Mouse (Mus musculus) kidney, postnatal 0 days (tissue): ENCODE data around the gene Golga2. TPM values are rescaled to one million over a fixed set of nuclear protein-coding genes. Genes with fewer than 3 reads are reported as not detected.

Experiments
- ATAC-seq: fragments of 200-750 bp; cut with Nextera tagmentation; replicated peaks from 2 replicates; pipeline ENCODE4 v1.8.0; 2017; ENCODE audit warnings: low read depth, moderate number of reproducible peaks, moderate TSS enrichment, moderate library complexity; ENCODE audit not compliant: low FRiP score
- DNase-seq: peaks from one replicate; pipeline ENCODE4 v3.0.0-alpha.2; 2016; ENCODE audit warnings: low spot score
- H3K27ac ChIP-seq: fragments of 300-500 bp; sonication (generic); 2 replicates; pipeline ENCODE4 v1.5.1; 2014; ENCODE audit warnings: mild to moderate bottlenecking
- H3K27me3 ChIP-seq: fragments of 300-500 bp; sonication (generic); 2 replicates; pipeline ENCODE4 v1.6.1; 2014; ENCODE audit warnings: low read length, mixed read lengths; ENCODE audit not compliant: insufficient read depth
- H3K36me3 ChIP-seq: fragments of 300-500 bp; sonication (generic); 2 replicates; pipeline ENCODE4 v1.6.1; 2014; ENCODE audit warnings: low read length, mixed read lengths; ENCODE audit not compliant: insufficient read depth
- H3K4me1 ChIP-seq: fragments of 300-500 bp; sonication (generic); replicated peaks from 2 replicates; pipeline ENCODE4 v1.6.1; 2014; ENCODE audit warnings: antibody characterized with exemption, low read length, mixed read lengths; ENCODE audit not compliant: insufficient read depth
- H3K4me2 ChIP-seq: fragments of 300-500 bp; sonication (generic); 2 replicates; pipeline ENCODE4 v1.6.1; 2014; ENCODE audit warnings: mild to moderate bottlenecking, low read length, moderate library complexity, mixed read lengths
- H3K4me3 ChIP-seq: fragments of 300-500 bp; sonication (generic); replicated peaks from 2 replicates; pipeline ENCODE4 v1.5.1; 2014; ENCODE audit warnings: low read depth, low read length
- H3K9ac ChIP-seq: fragments of 300-500 bp; sonication (generic); 2 replicates; pipeline ENCODE4 v1.6.1; 2014; ENCODE audit warnings: low read depth, low read length
- H3K9me3 ChIP-seq: fragments of 300-500 bp; sonication (generic); replicated peaks from 2 replicates; pipeline ENCODE4 v1.6.1; 2016; ENCODE audit warnings: low read length, inconsistent platforms, mixed read lengths
- CTCF ChIP-seq: IDR thresholded peaks from 2 replicates; pipeline ENCODE4 v1.5.1; 2016; ENCODE audit warnings: antibody characterized with exemption, low read depth, mild to moderate bottlenecking, moderate library complexity
- WGBS: fragments of 180-500 bp; shearing (Covaris S2); extraction: QIAGEN DNeasy Blood & Tissue Kit; methylation state at CpG from one replicate; pipeline ENCODE4 v1.1.7; 2014; 5-methylcytosine and 5-hydroxymethylcytosine counted together
- microRNA-seq: library from miRNA; unstranded; fragments of <30 nt; microRNA quantifications from one replicate; pipeline ENCODE4, GENCODE M21; 2016
- polyA plus RNA-seq: library from polyadenylated mRNA; unstranded; fragments of >200 nt; fragmentation: Nextera tagmentation; extraction: Ambion mirVana; gene quantifications from 2 replicates; pipeline ENCODE4 v1.2.1, GENCODE M21; 2015

Gene Golga2
- polyA plus RNA-seq, 1 experiment from 2014 or later: 17.2 TPM

GRCm38 (mm10) chr2:32351471-32351961 lies 64.3 kb downstream of the Golga2 start:
- DNase-seq (no peak), ATAC-seq (no peak)
- no peaks in the 10 kb centered on the region for H3K36me3 ChIP-seq
- WGBS: 61% methylated on average over 9 of the region's 9 CpGs
- no peak overlapping the region; the same call in 1 of the 2 replicates for H3K4me2 ChIP-seq
- H3K27ac ChIP-seq: no peak overlapping the region
- TF ChIP-seq CTCF: no peak
- H3K4me3 ChIP-seq: no peak overlapping the region
- H3K4me1 ChIP-seq: no peaks in the 10 kb centered on the region; the same call in 1 of the 2 replicates
- no peaks in the 10 kb centered on the region for H3K9me3 ChIP-seq
- H3K9ac ChIP-seq: no peak overlapping the region
- no peaks in the 10 kb centered on the region for H3K27me3 ChIP-seq

DNA sequence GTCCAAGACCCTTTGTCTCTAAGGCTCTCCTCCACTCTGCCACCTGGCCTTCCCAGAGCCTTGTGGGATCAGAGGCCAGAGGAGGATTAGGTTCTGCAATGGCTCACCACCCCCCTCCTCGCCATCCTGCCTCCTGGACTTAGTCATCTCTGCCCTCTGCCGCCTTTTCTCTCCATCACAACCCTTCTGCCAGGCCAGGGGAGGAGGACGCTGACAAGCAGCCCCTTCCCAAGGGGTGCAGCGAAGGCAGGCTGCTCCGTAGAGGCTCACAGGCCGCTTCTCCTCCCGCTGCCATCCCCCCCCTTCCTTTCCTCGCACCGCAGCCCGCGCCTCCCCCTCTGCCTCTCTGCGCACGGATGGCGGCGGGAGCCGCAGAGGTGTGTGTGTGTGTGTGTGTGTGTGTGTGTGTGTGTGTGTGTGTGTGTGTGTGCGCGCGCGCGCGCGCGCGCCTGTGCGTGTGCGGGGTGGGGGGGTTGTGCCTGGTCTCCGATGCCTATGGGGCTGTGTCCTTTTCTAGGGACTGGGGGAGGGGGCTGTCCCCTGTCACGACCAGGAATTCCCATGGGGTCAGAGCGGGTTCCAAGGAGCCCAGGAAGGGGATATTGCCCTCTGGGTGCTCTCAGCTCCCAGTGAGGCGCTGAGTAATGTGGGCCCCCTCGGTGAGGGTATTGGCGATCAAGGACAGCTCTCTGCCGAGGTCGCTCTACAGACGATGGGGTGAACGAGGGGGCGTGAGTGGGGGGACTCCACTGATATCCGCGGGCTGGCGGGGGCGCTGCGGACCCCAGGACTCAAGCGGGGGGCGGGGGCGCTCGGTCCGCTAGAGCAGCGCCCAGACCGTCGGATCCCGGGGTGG lies 65.2 kb downstream of the Golga2 start, which contains the start of gene Ciz1:
Gene Ciz1 (plus strand): TSS at position 177 of the 856 bp plus-strand sequence.
- peak within 1 kb of the TSS; percentile 67 for H3K9ac ChIP-seq
- peak within 1 kb of the TSS; percentile 99 for H3K4me2 ChIP-seq
- peak within 1 kb of the TSS; percentile 60 for H3K4me3 ChIP-seq
- H3K9me3 ChIP-seq: no peaks in the 10 kb centered on the region
- peak; percentile 23; the same call in 1 of the 2 replicates for ATAC-seq
- WGBS: 2% methylated on average over 48 of the region's 52 CpGs
- H3K27me3 ChIP-seq: no peaks in the 10 kb centered on the region
- TF ChIP-seq CTCF: no peak
- no peaks in the 10 kb centered on the region for H3K36me3 ChIP-seq
- DNase-seq: peak; percentile 44
- no peaks in the 10 kb centered on the region; the same call in 1 of the 2 replicates for H3K4me1 ChIP-seq
- H3K27ac ChIP-seq: no peak within 1 kb of the TSS

DNA sequence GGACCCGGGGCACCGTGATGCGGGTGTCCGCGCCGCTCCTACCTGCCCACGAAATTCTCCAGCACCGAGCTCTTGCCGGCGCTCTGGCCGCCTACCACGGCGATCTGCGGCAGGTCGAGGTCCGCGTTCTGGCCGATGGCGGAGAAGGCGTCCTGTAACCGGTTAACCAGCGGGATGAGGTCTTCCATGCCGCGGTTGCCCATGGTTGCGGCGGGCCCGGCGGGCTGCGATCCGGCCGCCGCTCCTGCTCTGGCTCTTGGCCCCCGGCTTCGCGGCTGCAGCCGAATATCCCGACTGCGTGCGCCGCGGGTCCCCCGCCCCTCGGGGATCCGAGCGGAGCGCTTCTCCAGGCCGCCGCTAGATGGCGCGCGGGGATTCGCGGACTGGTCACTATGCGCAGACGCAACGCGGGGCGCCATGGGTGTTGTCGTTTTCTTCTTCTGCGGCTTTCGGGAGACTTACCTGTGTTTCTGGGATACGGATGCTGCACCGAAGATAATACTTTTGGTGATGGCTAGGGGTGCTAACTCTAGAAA lies 65.9 kb downstream of the Golga2 start, which contains the start of gene Dnm1:
Gene Dnm1 (minus strand): TSS at position 332 of the 536 bp plus-strand sequence.
- Histone ChIP-seq H3K4me2 (peak within 1 kb of the TSS; percentile 99), H3K4me3 (peak within 1 kb of the TSS; percentile 60), H3K4me1 (no peaks in the 10 kb centered on the region; the same call in 1 of the 2 replicates), H3K36me3 (no peaks in the 10 kb centered on the region), H3K27me3 (no peaks in the 10 kb centered on the region), H3K9me3 (no peaks in the 10 kb centered on the region), H3K27ac (no peak within 1 kb of the TSS), H3K9ac (peak within 1 kb of the TSS; percentile 67)
- under 1% methylated on average over 63 of the region's 63 CpGs for WGBS
- ATAC-seq: peak; percentile 59; the same call in 1 of the 2 replicates
- DNase-seq: peak; percentile 92
- TF ChIP-seq CTCF: peak; percentile 97

DNA sequence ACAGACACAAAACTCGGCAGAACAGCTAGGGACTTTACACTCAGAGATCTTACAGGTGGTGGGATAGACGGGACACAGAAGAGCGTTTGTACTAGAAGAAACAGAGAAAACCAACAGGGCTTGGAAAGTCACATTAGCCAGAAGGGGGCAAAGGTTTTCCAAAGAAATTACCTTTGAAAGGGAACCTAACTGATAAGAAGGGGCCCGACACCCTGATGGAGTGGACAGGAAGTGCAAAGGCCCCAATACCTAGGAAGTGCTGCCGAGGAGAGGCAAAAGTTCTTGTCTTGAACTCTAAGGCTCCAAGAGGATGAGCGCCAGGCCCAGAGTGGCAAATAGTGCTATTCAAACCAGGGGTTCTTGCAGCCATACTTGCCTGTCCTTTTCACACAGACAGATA lies 66.7 kb downstream of the Golga2 start:
- no peak for DNase-seq
- no peaks in the 10 kb centered on the region for H3K9me3 ChIP-seq
- ATAC-seq: no peak
- H3K9ac ChIP-seq: no peak overlapping the region
- TF ChIP-seq CTCF: no peak
- 65% methylated on average over 6 of the region's 6 CpGs for WGBS
- no peaks in the 10 kb centered on the region; the same call in 1 of the 2 replicates for H3K4me1 ChIP-seq
- H3K27me3 ChIP-seq: no peaks in the 10 kb centered on the region
- no peaks in the 10 kb centered on the region for H3K36me3 ChIP-seq
- H3K27ac ChIP-seq: no peak overlapping the region
- no peak overlapping the region; the same call in 1 of the 2 replicates for H3K4me2 ChIP-seq
- H3K4me3 ChIP-seq: no peak overlapping the region; the same call in 1 of the 2 replicates

DNA sequence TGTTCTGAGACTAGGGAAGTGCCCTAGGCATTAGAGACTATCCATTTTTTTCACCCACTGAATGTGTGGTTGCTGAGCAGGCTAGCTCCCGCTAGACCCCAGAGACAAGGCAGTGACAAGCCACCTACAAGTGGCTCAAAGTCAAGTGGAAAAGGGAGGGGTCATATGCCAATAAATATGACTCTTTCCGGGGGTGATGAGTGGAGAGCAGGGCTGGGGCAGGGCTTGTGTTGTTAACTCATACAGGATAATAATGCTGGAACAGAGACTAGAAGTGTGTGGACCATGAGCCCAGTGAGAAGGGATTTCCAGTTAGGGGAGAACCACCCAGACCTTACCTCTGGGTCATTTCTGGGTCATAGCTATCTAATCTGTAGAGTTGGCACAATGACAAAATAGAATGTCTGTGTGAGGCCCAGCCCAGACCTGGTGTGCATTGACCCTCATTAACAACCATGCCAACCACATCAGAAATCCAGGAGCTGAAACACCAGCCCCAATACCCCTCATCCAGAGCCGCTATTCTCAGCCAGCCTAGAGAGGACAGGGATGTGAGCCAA lies 67.2 kb downstream of the Golga2 start:
- H3K9ac ChIP-seq: no peak overlapping the region
- H3K4me1 ChIP-seq: no peaks in the 10 kb centered on the region; the same call in 1 of the 2 replicates
- no peak for ATAC-seq
- H3K27me3 ChIP-seq: no peaks in the 10 kb centered on the region
- no peak for DNase-seq
- 85% methylated on average over 3 of the region's 3 CpGs for WGBS
- no peaks in the 10 kb centered on the region for H3K9me3 ChIP-seq
- TF ChIP-seq CTCF: no peak
- H3K27ac ChIP-seq: no peak overlapping the region
- H3K4me2 ChIP-seq: no peak overlapping the region
- no peaks in the 10 kb centered on the region for H3K36me3 ChIP-seq
- H3K4me3 ChIP-seq: no peak overlapping the region

GRCm38 (mm10) chr2:32356216-32356615 lies 69.0 kb downstream of the Golga2 start:
- Histone ChIP-seq H3K9ac (no peak overlapping the region), H3K4me2 (no peak overlapping the region), H3K9me3 (no peaks in the 10 kb centered on the region), H3K4me1 (no peaks in the 10 kb centered on the region; the same call in 1 of the 2 replicates), H3K36me3 (no peaks in the 10 kb centered on the region), H3K4me3 (no peak overlapping the region), H3K27me3 (no peaks in the 10 kb centered on the region), H3K27ac (no peak overlapping the region)
- no peak for TF ChIP-seq CTCF
- ATAC-seq: no peak
- WGBS: 63% methylated on average over 10 of the region's 10 CpGs
- no peak for DNase-seq

Small RNA genes lying within 50 kb of the gene (microRNA-seq; reads per million reads assigned to microRNA genes)
- gene Gm23363: not detected
- gene Mir199b: 264 reads per million, percentile 62 among the genes with 10 or more reads in this experiment

Other genes with a start within 250 kb of the Golga2 start
- 0.79 and 0.82 TPM in 2 replicates for gene Fam78a, start 202.5 kb upstream of the Golga2 start, polyA plus RNA-seq
- 4.5 and 4.7 TPM in 2 replicates for gene Plpp7, start 191.9 kb upstream of the Golga2 start, polyA plus RNA-seq
- gene Prrc2b, start 136.3 kb upstream of the Golga2 start, polyA plus RNA-seq: 31.4 and 33.8 TPM in 2 replicates
- 18.5 and 20.1 TPM in 2 replicates for gene Pomt1, start 50.8 kb upstream of the Golga2 start, polyA plus RNA-seq
- gene Uck1, start 27.2 kb upstream of the Golga2 start, polyA plus RNA-seq: 57.9 and 66.7 TPM in 2 replicates
- 436 and 445 TPM in 2 replicates for gene Swi5, start 691 bp downstream of the Golga2 start, polyA plus RNA-seq
- 33.7 and 33.8 TPM in 2 replicates for gene Ciz1, start 64.9 kb downstream of the Golga2 start, polyA plus RNA-seq
- 5.3 and 5.6 TPM in 2 replicates for gene Dnm1, start 66.0 kb downstream of the Golga2 start, polyA plus RNA-seq
- 87.0 and 96.8 TPM in 2 replicates for gene 1110008P14Rik, start 94.6 kb downstream of the Golga2 start, polyA plus RNA-seq
- 43.5 and 50.3 TPM in 2 replicates for gene Lcn2, start 100.9 kb downstream of the Golga2 start, polyA plus RNA-seq
- 44.1 and 44.8 TPM in 2 replicates for gene Ptges2, start 108.5 kb downstream of the Golga2 start, polyA plus RNA-seq
- 4.7 TPM in 2 replicates for gene Naif1, start 163.1 kb downstream of the Golga2 start, polyA plus RNA-seq
- gene Slc25a25, start 164.1 kb downstream of the Golga2 start, polyA plus RNA-seq: 15.0 and 16.9 TPM in 2 replicates
- gene Fam102a, start 247.9 kb downstream of the Golga2 start, polyA plus RNA-seq: 13.9 and 16.9 TPM in 2 replicates